Mouse (Mus musculus) urinary bladder, adult 18-20 months (tissue): Measurements from ENCODE around the gene Gm38394.

Experiments
- DNase-seq, 2 experiments: peaks; one replicate each; pipeline ENCODE4 v3.0.0; 2022; ENCODE audit warnings: low spot score in 2 of 2, mixed read lengths in 2 of 2

Gm38394 gene

GRCm38 (mm10) chr1:133663427-133663826, 2.3 kb upstream of the Gm38394 start:
- DNase-seq: no peak

GRCm38 (mm10) chr1:133662941-133663340, 1.8 kb upstream of the Gm38394 start:
- no peak for DNase-seq

- peak; percentile 42 to 47 for DNase-seq
Measured at GRCm38 (mm10) chr1:133660466-133661202, 484 bp downstream of the Gm38394 start, which contains the start of gene Zbed6. Zbed6 (minus strand) TSS chr1:133660885.

GRCm38 (mm10) chr1:133658878-133659277, 2.2 kb downstream of the Gm38394 start:
- no peak for DNase-seq

GRCm38 (mm10) chr1:133656811-133657210, 4.3 kb downstream of the Gm38394 start:
- DNase-seq: no peak

- DNase-seq: no peak
Measured at GRCm38 (mm10) chr1:133653033-133653432, 8.1 kb downstream of the Gm38394 start.

- DNase-seq: no peak
Measured at GRCm38 (mm10) chr1:133650288-133651055, 10.6 kb downstream of the Gm38394 start.

- DNase-seq: no peak
Measured at GRCm38 (mm10) chr1:133645652-133646051, 15.5 kb downstream of the Gm38394 start.

- no peak for DNase-seq
Measured at GRCm38 (mm10) chr1:133641163-133641562, 20.0 kb downstream of the Gm38394 start.

GRCm38 (mm10) chr1:133638517-133638916, 22.6 kb downstream of the Gm38394 start:
- no peak for DNase-seq

- no peak for DNase-seq
Measured at GRCm38 (mm10) chr1:133632168-133632567, 28.9 kb downstream of the Gm38394 start.

GRCm38 (mm10) chr1:133625052-133625451, 36.1 kb downstream of the Gm38394 start:
- no peak for DNase-seq

- no peak for DNase-seq
Measured at GRCm38 (mm10) chr1:133618311-133618710, 42.8 kb downstream of the Gm38394 start.

GRCm38 (mm10) chr1:133617908-133618307, 43.2 kb downstream of the Gm38394 start:
- no peak for DNase-seq

GRCm38 (mm10) chr1:133613817-133614216, 47.3 kb downstream of the Gm38394 start:
- no peak for DNase-seq

- DNase-seq: no peak
Measured at GRCm38 (mm10) chr1:133611436-133611835, 49.7 kb downstream of the Gm38394 start.

GRCm38 (mm10) chr1:133610601-133611000, 50.5 kb downstream of the Gm38394 start:
- DNase-seq: no peak

- peak; percentile 92 to 94 for DNase-seq
Measured at GRCm38 (mm10) chr1:133609771-133610502, 51.2 kb downstream of the Gm38394 start, which contains the start of gene Snrpe. Snrpe (minus strand) TSS chr1:133610291.

GRCm38 (mm10) chr1:133603174-133603573, 57.9 kb downstream of the Gm38394 start:
- no peak for DNase-seq

GRCm38 (mm10) chr1:133596298-133597007, 64.7 kb downstream of the Gm38394 start:
- no peak for DNase-seq

- DNase-seq: no peak
Measured at GRCm38 (mm10) chr1:133585995-133586537, 75.1 kb downstream of the Gm38394 start.
